Mouse (Mus musculus) spleen, adult 2 months (tissue): Measurements from ENCODE around the gene Txk. TPM values are rescaled to one million over a fixed set of nuclear protein-coding genes. Genes with fewer than 3 reads are reported as not detected.

ENCODE experiments used
- DNase-seq, 2 experiments: peaks; one replicate each; pipeline versions ENCODE4 v3.0.0 to v3.0.0-alpha.2; 2012 to 2021; ENCODE audit warnings: low spot score in 2 of 2, low read depth in 1 of 2
- H3K27ac ChIP-seq: fragments of 200-500 bp; 2 replicates; pipeline ENCODE4 v1.5.1; 2012; ENCODE audit warnings: low read length, inconsistent platforms; ENCODE audit not compliant: insufficient read depth
- H3K27me3 ChIP-seq: fragments of 200-500 bp; 2 replicates; pipeline ENCODE4 v1.6.1; 2012; ENCODE audit warnings: mild to moderate bottlenecking, moderate library complexity, low read length, inconsistent platforms; ENCODE audit not compliant: control insufficient read depth, insufficient read depth
- H3K36me3 ChIP-seq: fragments of 200-500 bp; 2 replicates; pipeline ENCODE4 v1.6.1; 2012; ENCODE audit warnings: mild to moderate bottlenecking, low read length, inconsistent platforms; ENCODE audit not compliant: control insufficient read depth, insufficient read depth
- H3K4me1 ChIP-seq: fragments of 200-500 bp; 2 replicates; pipeline ENCODE4 v1.6.1; 2011; ENCODE audit warnings: inconsistent platforms; ENCODE audit not compliant: control insufficient read depth, insufficient read depth, insufficient read length
- H3K4me3 ChIP-seq: fragments of 200-500 bp; 2 replicates; pipeline ENCODE4 v1.5.1; 2011; ENCODE audit warnings: mild to moderate bottlenecking, inconsistent platforms; ENCODE audit not compliant: insufficient read depth, insufficient read length; ENCODE audit errors: extremely low read depth
- CTCF ChIP-seq: fragments of 200-500 bp; IDR thresholded peaks from 2 replicates; pipeline ENCODE4 v1.5.1; 2011; ENCODE audit warnings: mild to moderate bottlenecking, inconsistent platforms; ENCODE audit not compliant: insufficient read depth, insufficient read length, insufficient replicate concordance; ENCODE audit errors: extremely low read depth
- POLR2A ChIP-seq: fragments of 200-500 bp; IDR thresholded peaks from 2 replicates; pipeline ENCODE4 v1.6.1; 2011; ENCODE audit warnings: low read depth, low read length, inconsistent platforms
- WGBS: fragments of 180-500 bp; shearing (Covaris S2); methylation state at CpG from one replicate; pipeline ENCODE4 v1.1.7; 2018; 5-methylcytosine and 5-hydroxymethylcytosine counted together
- polyA plus RNA-seq: library from polyadenylated mRNA; depleted of rRNA; stranded (reverse); fragments of >200 nt; gene quantifications from 2 replicates; pipeline ENCODE4 v1.2.3, GENCODE M21; 2012

Gene Txk
- polyA plus RNA-seq, 1 experiment: 4.2 TPM

- DNase-seq: no peak
Observed at GRCm38 (mm10) chr5:72696491-72696890, 56.1 kb downstream of the Txk start.

GRCm38 (mm10) chr5:72694684-72695083 is 57.9 kb downstream of the Txk start:
- Histone ChIP-seq H3K27ac (no peak overlapping the region), H3K36me3 (no peaks in the 10 kb centered on the region), H3K27me3 (no peaks in the 10 kb centered on the region), H3K4me3 (no peak overlapping the region), H3K4me1 (no peaks in the 10 kb centered on the region)
- TF ChIP-seq CTCF (no peak), POLR2A (no peak)
- DNase-seq: no peak
- WGBS: 81% methylated on average over 2 of the region's 2 CpGs

More at GRCm38 (mm10) chr5:72696491-72696890, 56.1 kb downstream of the Txk start:
- 92% methylated on average over 13 of the region's 13 CpGs for WGBS
- H3K27me3 ChIP-seq: no peaks in the 10 kb centered on the region
- H3K27ac ChIP-seq: no peak overlapping the region
- TF ChIP-seq CTCF: no peak
- no peaks in the 10 kb centered on the region for H3K36me3 ChIP-seq
- H3K4me1 ChIP-seq: no peaks in the 10 kb centered on the region
- H3K4me3 ChIP-seq: no peak overlapping the region

GRCm38 (mm10) chr5:72690516-72690915 is 62.1 kb downstream of the Txk start:
- Histone ChIP-seq H3K4me3 (no peak overlapping the region), H3K27me3 (no peaks in the 10 kb centered on the region), H3K27ac (no peak overlapping the region), H3K36me3 (no peaks in the 10 kb centered on the region), H3K4me1 (no peaks in the 10 kb centered on the region)
- TF ChIP-seq POLR2A (no peak), CTCF (no peak)
- DNase-seq: no peak
- WGBS: 91% methylated on average over 5 of the region's 5 CpGs

- TF ChIP-seq POLR2A (no peak), CTCF (no peak)
- WGBS: 93% methylated on average over 7 of the region's 7 CpGs
- no peaks in the 10 kb centered on the region for H3K4me1 ChIP-seq
- H3K27ac ChIP-seq: no peak overlapping the region
- H3K36me3 ChIP-seq: no peaks in the 10 kb centered on the region
- no peak for DNase-seq
- H3K4me3 ChIP-seq: no peak overlapping the region
- H3K27me3 ChIP-seq: no peaks in the 10 kb centered on the region
Observed at GRCm38 (mm10) chr5:72689556-72689955, 63.0 kb downstream of the Txk start.

- Histone ChIP-seq H3K27me3 (no peaks in the 10 kb centered on the region), H3K4me3 (no peak overlapping the region), H3K27ac (no peak overlapping the region), H3K36me3 (no peaks in the 10 kb centered on the region), H3K4me1 (no peaks in the 10 kb centered on the region)
- 57% methylated on average over 6 of the region's 6 CpGs for WGBS
- TF ChIP-seq CTCF: no peak
- TF ChIP-seq POLR2A: no peak
- DNase-seq: no peak
Observed at GRCm38 (mm10) chr5:72681451-72681850, 71.1 kb downstream of the Txk start.

GRCm38 (mm10) chr5:72674994-72675542 is 77.5 kb downstream of the Txk start:
- Histone ChIP-seq H3K36me3 (no peaks in the 10 kb centered on the region), H3K4me3 (no peak overlapping the region), H3K27ac (no peak overlapping the region), H3K27me3 (no peaks in the 10 kb centered on the region), H3K4me1 (no peaks in the 10 kb centered on the region)
- whole genome bisulfite sequencing: 88% methylated on average over 9 of the region's 9 CpGs
- no peak for DNase-seq
- TF ChIP-seq CTCF (no peak), POLR2A (no peak)

GRCm38 (mm10) chr5:72671017-72671699 is 81.4 kb downstream of the Txk start:
- Histone ChIP-seq H3K27ac (no peak overlapping the region), H3K36me3 (no peaks in the 10 kb centered on the region), H3K4me1 (no peaks in the 10 kb centered on the region), H3K27me3 (no peaks in the 10 kb centered on the region), H3K4me3 (no peak overlapping the region)
- WGBS: 88% methylated on average over 8 of the region's 8 CpGs
- DNase-seq: no peak
- TF ChIP-seq CTCF (no peak), POLR2A (no peak)
